Comparison of ENCODE assay signal across 13 mouse cellular contexts in genomic region chr17:56401051-56401521, GRCm38 (mm10).
DNase-seq lines count a peak whose midpoint lies in the region; ATAC-seq lines count a peak whose summit lies in the region.
"Had no signal": no experiment of that assay in that cellular context is flagged by ENCODE, and none has a peak within 500 bp of the region (broad histone marks: within the 10 kb centered on the region; RNA-seq: fewer than 3 reads in every experiment).

No protein-coding gene starts in this region.

- H3K9me3 ChIP-seq in forebrain, embryonic 12.5 days = no peaks in the 10 kb centered on the region
- H3K9me3 ChIP-seq in forebrain, embryonic 11.5 days (ENCODE audit: control insufficient read depth, low read length) = no peaks in the 10 kb centered on the region
- H3K9me3 ChIP-seq in kidney, embryonic 14.5 days (ENCODE audit: control insufficient read depth, low read length) = no peaks in the 10 kb centered on the region
- H3K9me3 ChIP-seq in heart, embryonic 15.5 days (replicated peaks) = no peaks in the 10 kb centered on the region
- H3K9me3 ChIP-seq: embryonic facial prominence, embryonic 13.5 days; liver, embryonic 13.5 days; neural tube, embryonic 12.5 days had no signal

- ATAC-seq in forebrain, embryonic 12.5 days (ENCODE audit: low FRiP score) = no peak
- no peak for ATAC-seq in forebrain, embryonic 11.5 days (replicated peaks; ENCODE audit: low FRiP score)
- no peak for ATAC-seq in kidney, embryonic 14.5 days (ENCODE audit: low FRiP score, low TSS enrichment)
- ATAC-seq in heart, embryonic 15.5 days (replicated peaks; ENCODE audit: insufficient number of reproducible peaks, insufficient read depth, low FRiP score, low read depth) = 0 out of 2 replicates have a peak, but pooled peaks have one; percentile 5
- no peak for ATAC-seq in megakaryocyte-erythroid progenitor cell, adult 5-6 weeks (replicated peaks; ENCODE audit: low FRiP score, low TSS enrichment, poor library complexity, severe bottlenecking)

- no peak for DNase-seq in forebrain, embryonic 11.5 days (ENCODE audit: low spot score)
- peak; percentile 36 for DNase-seq in kidney, adult 18-20 months
- peak; percentile 73 for DNase-seq in cerebellum, adult 11 months
- DNase-seq in right cerebral cortex, adult 2 months (ENCODE audit: low spot score in 2 of 2) = no peak
- DNase-seq: liver, embryonic 13.5 days; midbrain, embryonic 14.5 days; thymus, postnatal 25 days had no signal

- H3K27ac ChIP-seq in forebrain, embryonic 12.5 days = 0 out of 2 replicates have a peak overlapping the region, but pooled peaks have one; percentile 6
- no peak overlapping the region for H3K27ac ChIP-seq in forebrain, embryonic 11.5 days (ENCODE audit: low read depth, low read length)
- no peak overlapping the region for H3K27ac ChIP-seq in kidney, embryonic 14.5 days (ENCODE audit: low read depth, low read length)
- H3K27ac ChIP-seq in heart, embryonic 15.5 days = no peak overlapping the region
- H3K27ac ChIP-seq: embryonic facial prominence, embryonic 13.5 days; liver, embryonic 13.5 days; neural tube, embryonic 12.5 days had no signal

- no peak overlapping the region for H3K4me2 ChIP-seq in forebrain, embryonic 12.5 days
- no peak overlapping the region for H3K4me2 ChIP-seq in forebrain, embryonic 11.5 days (ENCODE audit: low read depth, low read length, severe bottlenecking)
- H3K4me2 ChIP-seq in kidney, embryonic 14.5 days (replicated peaks; ENCODE audit: low read depth, low read length) = no peak overlapping the region
- no peak overlapping the region for H3K4me2 ChIP-seq in heart, embryonic 15.5 days
- H3K4me2 ChIP-seq: embryonic facial prominence, embryonic 13.5 days; liver, embryonic 13.5 days; neural tube, embryonic 12.5 days had no signal

- H3K4me3 ChIP-seq in forebrain, embryonic 12.5 days (replicated peaks) = no peak overlapping the region
- no peak overlapping the region for H3K4me3 ChIP-seq in forebrain, embryonic 11.5 days (ENCODE audit: low read depth, low read length)
- no peak overlapping the region for H3K4me3 ChIP-seq in kidney, embryonic 14.5 days (ENCODE audit: low read length)
- H3K4me3 ChIP-seq in heart, embryonic 15.5 days = no peak overlapping the region
- H3K4me3 ChIP-seq: embryonic facial prominence, embryonic 13.5 days; liver, embryonic 13.5 days; neural tube, embryonic 12.5 days had no signal

- no peaks in the 10 kb centered on the region for H3K27me3 ChIP-seq in forebrain, embryonic 12.5 days
- no peaks in the 10 kb centered on the region for H3K27me3 ChIP-seq in forebrain, embryonic 11.5 days (ENCODE audit: control insufficient read depth, insufficient read depth, low read length)
- H3K27me3 ChIP-seq in kidney, embryonic 14.5 days (ENCODE audit: control insufficient read depth, insufficient read depth, low read length) = no peaks in the 10 kb centered on the region
- H3K27me3 ChIP-seq in heart, embryonic 15.5 days = no peaks in the 10 kb centered on the region
- H3K27me3 ChIP-seq: embryonic facial prominence, embryonic 13.5 days; liver, embryonic 13.5 days; neural tube, embryonic 12.5 days had no signal

- H3K36me3 ChIP-seq in forebrain, embryonic 12.5 days (replicated peaks) = peaks cover 86% of the 10 kb centered on the region
- H3K36me3 ChIP-seq in forebrain, embryonic 11.5 days (ENCODE audit: control insufficient read depth, insufficient read depth, low read length) = peaks cover 18% of the 10 kb centered on the region; the same call in 1 of the 2 replicates
- H3K36me3 ChIP-seq in kidney, embryonic 14.5 days (ENCODE audit: control insufficient read depth, insufficient read depth, low read length) = peaks cover 72% of the 10 kb centered on the region
- peaks cover 60% of the 10 kb centered on the region for H3K36me3 ChIP-seq in heart, embryonic 15.5 days

- no peak overlapping the region for H3K9ac ChIP-seq in forebrain, embryonic 12.5 days
- no peak overlapping the region for H3K9ac ChIP-seq in forebrain, embryonic 11.5 days (ENCODE audit: low read length)
- no peak overlapping the region for H3K9ac ChIP-seq in kidney, embryonic 14.5 days (ENCODE audit: low read depth, low read length)
- H3K9ac ChIP-seq in heart, embryonic 15.5 days = no peak overlapping the region
- H3K9ac ChIP-seq: liver, embryonic 13.5 days; neural tube, embryonic 12.5 days had no signal

- WGBS in forebrain, embryonic 12.5 days = 100% methylated on average over 4 of the region's 4 CpGs
- WGBS in forebrain, embryonic 11.5 days = 100% methylated on average over 4 of the region's 4 CpGs
- 94% methylated on average over 4 of the region's 4 CpGs for WGBS in kidney, embryonic 14.5 days
- 94% methylated on average over 4 of the region's 4 CpGs for WGBS in heart, embryonic 15.5 days

- H3K4me1 ChIP-seq in forebrain, embryonic 12.5 days = no peaks in the 10 kb centered on the region
- H3K4me1 ChIP-seq in forebrain, embryonic 11.5 days (replicated peaks; ENCODE audit: control insufficient read depth, insufficient read depth, low read length) = no peaks in the 10 kb centered on the region
- no peaks in the 10 kb centered on the region for H3K4me1 ChIP-seq in kidney, embryonic 14.5 days (ENCODE audit: control insufficient read depth, insufficient read depth, low read length)
- no peaks in the 10 kb centered on the region; the same call in 1 of the 2 replicates for H3K4me1 ChIP-seq in heart, embryonic 15.5 days (replicated peaks)
- H3K4me1 ChIP-seq: neural tube, embryonic 12.5 days had no signal

Comparison
In these comparisons a context has a peak if more than half of its experiments do, and no peak if none do; other contexts are left out.
1. DNase-seq: peak in kidney, adult 18-20 months (single experiment) and cerebellum, adult 11 months (single experiment); none in forebrain, embryonic 11.5 days (single experiment) and right cerebral cortex, adult 2 months (0 of 2).